Mouse (Mus musculus): Measurements from ENCODE around the gene Tmem131. TPM values are rescaled to one million over a fixed set of nuclear protein-coding genes. Genes with fewer than 3 reads are reported as not detected.

Tmem131 gene
- polyA plus RNA-seq, 1 experiment = 56.8 TPM

DNA sequence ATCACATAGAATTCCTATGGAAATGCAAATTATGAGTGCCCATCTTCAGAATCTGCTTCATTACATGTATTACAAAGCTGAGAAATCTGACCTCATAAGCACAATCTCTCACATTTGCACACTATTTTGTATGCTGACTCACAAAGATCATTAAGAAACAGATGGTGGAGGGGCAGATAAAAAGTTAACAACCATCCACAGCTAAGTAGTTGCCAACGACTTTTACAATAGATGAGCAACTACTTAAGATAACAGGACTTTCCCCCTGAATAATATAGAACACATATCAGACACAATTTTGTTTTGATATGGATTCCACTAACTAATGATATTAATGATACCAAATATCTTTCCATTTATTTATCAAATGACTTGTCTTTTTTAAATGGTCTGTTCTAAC is 66.3 kb downstream of the Tmem131 start:
- TF ChIP-seq CTCF (IDR thresholded peaks at IDR 0.05; ENCODE audit: borderline replicate concordance, insufficient read depth, low read length) = no peak
- TF ChIP-seq POLR2A (IDR thresholded peaks at IDR 0.05; ENCODE audit: low read depth, low read length) = no peak
- Histone ChIP-seq H3K4me3 (ENCODE audit: insufficient read depth, low read length) (no peak overlapping the region), H3K4me1 (ENCODE audit: control insufficient read depth, insufficient read depth, low read length) (peaks cover 3% of the 10 kb centered on the region), H3K27ac (ENCODE audit: insufficient read depth, low read length) (no peak overlapping the region)

DNA sequence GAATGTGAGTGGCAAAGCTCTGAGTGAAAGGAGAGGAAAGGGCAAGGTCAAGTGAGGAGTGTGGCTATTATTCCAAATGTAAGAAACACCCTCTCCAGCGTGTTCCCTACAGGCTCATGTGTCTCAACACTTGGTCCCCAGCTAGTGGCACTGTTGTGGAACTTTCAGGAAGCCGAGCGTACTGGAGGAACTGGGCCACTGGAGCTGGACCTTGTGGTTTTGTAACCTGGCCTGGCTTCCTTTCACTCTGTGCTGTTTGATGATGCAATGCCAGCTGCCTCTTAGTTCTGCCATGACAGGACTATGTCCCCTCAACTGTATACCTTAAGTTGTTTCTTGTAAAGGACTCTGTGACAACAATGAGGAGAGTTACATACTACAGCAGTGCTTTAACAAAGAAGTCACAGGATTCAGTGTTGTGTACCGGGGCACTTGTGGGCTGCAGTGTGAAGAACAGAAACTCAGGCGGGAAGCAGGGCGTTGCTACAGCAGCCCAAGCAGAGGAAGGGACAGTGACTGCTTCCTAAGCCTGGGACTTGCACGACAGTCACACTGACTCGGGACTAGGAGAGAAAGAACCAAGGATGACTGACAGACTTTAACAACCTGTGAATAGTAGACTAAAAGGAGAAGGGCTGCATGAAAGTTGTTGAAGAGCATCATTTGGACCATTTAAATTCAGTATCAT is 68.4 kb downstream of the Tmem131 start:
- no peak for TF ChIP-seq POLR2A (IDR thresholded peaks at IDR 0.05; ENCODE audit: low read depth, low read length)
- TF ChIP-seq CTCF (IDR thresholded peaks at IDR 0.05; ENCODE audit: borderline replicate concordance, insufficient read depth, low read length) = no peak

DNA sequence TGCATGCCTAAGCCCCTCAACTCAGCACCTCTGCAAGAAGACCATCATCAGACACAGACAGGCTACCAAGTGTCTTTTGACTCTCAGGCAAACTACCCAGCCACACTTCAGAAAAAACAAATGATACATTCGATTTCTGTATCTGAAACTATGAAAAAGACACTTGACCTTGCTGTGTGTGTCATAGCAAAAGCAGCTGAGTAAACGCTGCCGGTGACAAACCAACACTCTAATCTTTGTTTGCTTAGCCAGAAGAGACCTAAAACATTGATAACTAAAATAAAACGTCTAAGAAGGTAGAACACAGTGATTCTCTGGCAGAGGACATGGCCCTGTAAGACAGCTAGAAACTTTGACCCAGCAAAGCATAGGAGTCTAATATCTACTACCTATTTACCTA is 72.2 kb downstream of the Tmem131 start:
- TF ChIP-seq POLR2A (IDR thresholded peaks at IDR 0.05; ENCODE audit: low read depth, low read length) = no peak
- no peak for TF ChIP-seq CTCF (IDR thresholded peaks at IDR 0.05; ENCODE audit: borderline replicate concordance, insufficient read depth, low read length)

More for the DNA sequence above, 68.4 kb downstream of the Tmem131 start:
- H3K4me1 ChIP-seq (ENCODE audit: control insufficient read depth, insufficient read depth, low read length) = peaks cover 3% of the 10 kb centered on the region
- no peak overlapping the region for H3K4me3 ChIP-seq (ENCODE audit: insufficient read depth, low read length)
- no peak overlapping the region for H3K27ac ChIP-seq (ENCODE audit: insufficient read depth, low read length)

DNA sequence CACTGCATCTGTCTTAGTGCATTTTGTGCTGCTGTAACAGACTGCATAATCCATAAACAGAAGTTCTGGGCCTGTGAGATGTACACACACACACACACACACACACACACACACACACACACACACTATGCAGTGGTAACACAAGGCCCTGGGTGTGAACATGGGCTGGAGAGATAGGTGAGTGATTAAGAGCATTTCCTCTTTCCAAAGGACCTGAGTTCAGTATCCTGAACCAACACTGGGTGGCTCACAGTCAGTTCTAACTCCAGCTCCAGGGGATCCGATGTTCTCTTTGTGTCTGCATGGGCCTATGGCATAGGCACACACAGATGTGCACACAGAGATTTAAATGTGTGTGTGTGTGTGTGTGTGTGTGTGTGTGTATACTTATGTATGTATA is 72.9 kb downstream of the Tmem131 start:
- Histone ChIP-seq H3K4me1 (ENCODE audit: control insufficient read depth, insufficient read depth, low read length) (peaks cover 3% of the 10 kb centered on the region), H3K27ac (ENCODE audit: insufficient read depth, low read length) (no peak overlapping the region)
- no peak for TF ChIP-seq CTCF (IDR thresholded peaks at IDR 0.05; ENCODE audit: borderline replicate concordance, insufficient read depth, low read length)
- TF ChIP-seq POLR2A (IDR thresholded peaks at IDR 0.05; ENCODE audit: low read depth, low read length) = no peak

More for the DNA sequence above, 72.2 kb downstream of the Tmem131 start:
- no peak overlapping the region for H3K27ac ChIP-seq (ENCODE audit: insufficient read depth, low read length)
- no peak overlapping the region for H3K4me3 ChIP-seq (ENCODE audit: insufficient read depth, low read length)
- peaks cover 3% of the 10 kb centered on the region for H3K4me1 ChIP-seq (ENCODE audit: control insufficient read depth, insufficient read depth, low read length)

DNA sequence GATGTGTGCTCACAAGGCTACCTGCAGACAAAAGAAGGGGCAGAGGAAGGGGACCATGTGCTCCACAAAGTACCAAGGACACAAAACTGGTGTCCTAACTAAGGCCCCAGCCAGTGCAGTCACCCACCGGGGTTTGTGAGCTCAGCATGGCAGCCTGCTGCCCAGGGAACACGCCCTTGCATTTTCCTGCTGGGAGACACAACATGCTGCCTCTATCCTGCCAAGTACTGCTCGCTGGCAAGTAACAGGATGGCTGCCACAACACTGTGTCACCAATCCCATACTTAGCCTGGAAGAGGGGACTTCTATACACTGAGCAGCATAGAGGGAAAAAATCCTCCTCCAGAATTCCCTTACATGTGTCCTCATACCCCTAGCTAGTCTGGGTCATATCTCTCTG is 78.7 kb downstream of the Tmem131 start:
- Histone ChIP-seq H3K4me1 (ENCODE audit: control insufficient read depth, insufficient read depth, low read length) (peaks cover 4% of the 10 kb centered on the region; the same call in 1 of the 2 replicates), H3K27ac (ENCODE audit: insufficient read depth, low read length) (no peak overlapping the region), H3K4me3 (ENCODE audit: insufficient read depth, low read length) (no peak overlapping the region)
- TF ChIP-seq CTCF (IDR thresholded peaks at IDR 0.05; ENCODE audit: borderline replicate concordance, insufficient read depth, low read length) (no peak), POLR2A (IDR thresholded peaks at IDR 0.05; ENCODE audit: low read depth, low read length) (no peak)

More for the DNA sequence above, 72.9 kb downstream of the Tmem131 start:
- no peak overlapping the region for H3K4me3 ChIP-seq (ENCODE audit: insufficient read depth, low read length)

DNA sequence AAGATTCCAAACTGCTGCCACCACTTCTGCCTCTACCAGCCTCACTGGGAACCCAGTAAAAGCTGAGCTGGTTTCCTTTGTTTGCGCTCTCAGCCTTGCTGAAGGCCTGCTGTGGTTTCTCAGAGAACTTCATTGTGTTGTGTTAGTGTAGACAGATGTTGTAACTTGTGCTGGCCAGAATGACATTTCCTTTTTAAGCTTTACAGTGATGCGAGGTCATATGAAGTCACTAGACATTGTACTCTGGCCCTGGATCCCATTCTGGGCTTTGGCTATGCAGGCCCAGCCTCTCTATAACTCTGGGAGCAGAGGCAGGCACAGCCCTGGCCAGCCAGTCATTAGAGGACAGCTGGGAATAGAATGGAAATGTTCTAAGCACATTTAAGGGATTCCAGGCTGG is 81.7 kb downstream of the Tmem131 start:
- peaks cover 4% of the 10 kb centered on the region; the same call in 1 of the 2 replicates for H3K4me1 ChIP-seq (ENCODE audit: control insufficient read depth, insufficient read depth, low read length)
- H3K27ac ChIP-seq (ENCODE audit: insufficient read depth, low read length) = no peak overlapping the region
- no peak for TF ChIP-seq CTCF (IDR thresholded peaks at IDR 0.05; ENCODE audit: borderline replicate concordance, insufficient read depth, low read length)
- no peak for TF ChIP-seq POLR2A (IDR thresholded peaks at IDR 0.05; ENCODE audit: low read depth, low read length)
- no peak overlapping the region for H3K4me3 ChIP-seq (ENCODE audit: insufficient read depth, low read length)

DNA sequence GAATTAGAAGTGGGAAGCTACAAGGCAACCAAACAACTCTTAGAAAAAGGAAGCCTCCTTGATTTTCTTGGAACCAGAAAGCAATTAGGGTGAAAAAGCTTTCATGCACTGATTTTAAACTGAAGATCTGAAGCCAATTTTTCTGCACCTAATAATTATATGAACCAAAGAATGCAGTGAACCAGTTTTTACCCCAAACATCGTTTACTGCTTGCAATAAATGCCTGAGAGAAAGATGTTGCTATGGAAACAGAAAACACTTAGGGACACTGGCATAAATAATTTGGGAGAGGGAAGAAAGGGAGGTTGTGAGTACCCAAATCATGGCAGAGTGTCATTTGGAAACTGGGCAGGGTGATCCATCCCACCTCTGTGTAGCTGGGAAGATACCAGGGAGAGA is 82.6 kb downstream of the Tmem131 start:
- TF ChIP-seq POLR2A (IDR thresholded peaks at IDR 0.05; ENCODE audit: low read depth, low read length) (no peak), CTCF (IDR thresholded peaks at IDR 0.05; ENCODE audit: borderline replicate concordance, insufficient read depth, low read length) (no peak)
- H3K4me3 ChIP-seq (ENCODE audit: insufficient read depth, low read length) = no peak overlapping the region
- H3K4me1 ChIP-seq (ENCODE audit: control insufficient read depth, insufficient read depth, low read length) = peaks cover 4% of the 10 kb centered on the region; the same call in 1 of the 2 replicates
- no peak overlapping the region for H3K27ac ChIP-seq (ENCODE audit: insufficient read depth, low read length)

DNA sequence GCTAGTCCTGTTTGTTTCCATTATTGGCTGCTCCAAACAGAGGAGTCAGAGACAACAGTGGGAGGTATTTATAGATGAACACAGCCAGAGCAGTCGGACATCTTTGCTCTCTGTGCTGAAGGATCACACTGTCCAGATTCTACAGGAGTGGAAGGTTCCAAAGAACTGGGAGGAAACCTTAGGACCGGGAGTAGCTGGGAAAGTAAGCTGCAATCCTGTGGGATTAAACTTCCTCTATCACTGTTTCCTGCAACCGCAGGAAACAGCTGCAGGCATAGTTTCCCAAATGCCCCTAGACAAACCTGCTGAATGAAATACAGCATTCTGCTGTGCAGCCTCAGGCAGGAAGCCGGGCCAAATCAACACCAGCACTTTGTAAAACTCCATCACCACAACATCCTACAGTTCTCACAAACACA is 83.0 kb downstream of the Tmem131 start:
- Histone ChIP-seq H3K4me1 (ENCODE audit: control insufficient read depth, insufficient read depth, low read length) (peaks cover 4% of the 10 kb centered on the region; the same call in 1 of the 2 replicates), H3K27ac (ENCODE audit: insufficient read depth, low read length) (no peak overlapping the region), H3K4me3 (ENCODE audit: insufficient read depth, low read length) (no peak overlapping the region)
- TF ChIP-seq CTCF (IDR thresholded peaks at IDR 0.05; ENCODE audit: borderline replicate concordance, insufficient read depth, low read length) (no peak), POLR2A (IDR thresholded peaks at IDR 0.05; ENCODE audit: low read depth, low read length) (no peak)

DNA sequence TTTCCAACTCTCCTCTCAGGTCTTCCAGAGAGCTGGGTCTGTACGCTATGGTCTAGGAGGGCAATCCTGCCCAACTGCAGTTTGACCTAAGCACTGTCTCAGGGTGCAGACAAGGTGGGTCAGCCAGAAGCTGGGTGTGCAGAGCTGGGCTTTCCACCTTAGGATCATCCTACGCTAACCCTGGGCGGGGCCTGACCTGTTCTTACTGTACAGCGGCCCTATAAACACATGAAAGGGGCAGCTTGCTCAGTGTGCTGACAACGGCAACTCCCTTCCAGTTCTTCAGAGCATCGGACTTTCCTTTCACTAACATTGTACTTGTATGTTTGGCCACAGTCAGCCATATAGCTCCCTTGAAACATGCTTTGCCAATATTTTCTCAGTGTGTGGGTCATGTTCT is 86.4 kb downstream of the Tmem131 start:
- TF ChIP-seq POLR2A (IDR thresholded peaks at IDR 0.05; ENCODE audit: low read depth, low read length) = no peak
- TF ChIP-seq CTCF (IDR thresholded peaks at IDR 0.05; ENCODE audit: borderline replicate concordance, insufficient read depth, low read length) = no peak
- Histone ChIP-seq H3K27ac (ENCODE audit: insufficient read depth, low read length) (no peak overlapping the region), H3K4me3 (ENCODE audit: insufficient read depth, low read length) (no peak overlapping the region), H3K4me1 (ENCODE audit: control insufficient read depth, insufficient read depth, low read length) (0 out of 2 replicates have a peak, but pooled peaks cover 4% of the 10 kb centered on the region)

DNA sequence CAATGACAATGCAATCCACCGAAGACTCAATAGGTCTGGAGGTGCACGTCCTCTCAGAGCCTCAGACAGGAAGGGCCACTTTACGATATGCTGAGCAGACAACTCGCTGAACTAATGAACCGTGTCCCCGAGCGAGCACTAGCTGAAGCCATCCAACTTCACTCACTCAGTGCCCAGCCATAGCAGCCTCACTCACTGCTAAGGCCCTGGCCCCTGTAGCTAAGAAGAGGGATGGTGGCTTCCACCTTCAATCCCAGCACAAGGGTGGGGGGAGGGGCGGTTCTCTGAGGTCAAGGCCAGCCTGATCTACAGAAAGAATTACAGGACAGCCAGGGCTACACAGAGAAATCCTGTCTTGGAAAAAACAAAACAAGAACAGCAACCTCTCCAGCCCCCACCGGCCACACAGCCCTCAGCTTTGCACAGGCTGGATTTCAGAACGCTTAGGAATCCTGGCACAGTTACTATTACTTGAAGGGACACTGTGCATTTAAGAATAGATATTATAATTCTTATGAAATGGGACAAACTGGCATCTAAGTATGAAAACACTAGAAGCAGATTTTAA is 89.2 kb downstream of the Tmem131 start:
- H3K27ac ChIP-seq (ENCODE audit: insufficient read depth, low read length) = no peak overlapping the region
- no peak for TF ChIP-seq POLR2A (IDR thresholded peaks at IDR 0.05; ENCODE audit: low read depth, low read length)
- TF ChIP-seq CTCF (IDR thresholded peaks at IDR 0.05; ENCODE audit: borderline replicate concordance, insufficient read depth, low read length) = no peak
- H3K4me3 ChIP-seq (ENCODE audit: insufficient read depth, low read length) = no peak overlapping the region
- no peaks in the 10 kb centered on the region for H3K4me1 ChIP-seq (ENCODE audit: control insufficient read depth, insufficient read depth, low read length)
